Mouse (Mus musculus) MEL (cell line): ENCODE data around the gene Fstl3. TPM values are rescaled to one million over a fixed set of nuclear protein-coding genes. Genes with fewer than 3 reads are reported as not detected.

Source experiments
- DNase-seq: peaks from one replicate; pipeline ENCODE4 v3.0.0; 2011; ENCODE audit warnings: low read depth, low spot score
- H3K27ac ChIP-seq: 2 replicates; pipeline ENCODE4 v1.5.1; 2012; ENCODE audit warnings: low read depth, mild to moderate bottlenecking, control low read depth, low read length, moderate library complexity; ENCODE audit not compliant: control insufficient read depth
- H3K27me3 ChIP-seq, 2 experiments: fragments of 150-350 bp in 1 of 2; sonication (generic) in 1 of 2; 2 replicates each; pipeline ENCODE4 v1.6.1; 2012; ENCODE audit warnings: low read length in 2 of 2, mild to moderate bottlenecking in 2 of 2, improper control_type of control experiment in 1 of 2, moderate library complexity in 1 of 2; ENCODE audit not compliant: insufficient read depth in 2 of 2, control insufficient read depth in 1 of 2
- H3K36me3 ChIP-seq, 2 experiments: 2 replicates each; pipeline ENCODE4 v1.6.1; 2012 to 2014; ENCODE audit warnings: low read length in 2 of 2, improper control_type of control experiment in 1 of 2, inconsistent platforms in 1 of 2, mild to moderate bottlenecking in 1 of 2; ENCODE audit not compliant: insufficient read depth in 2 of 2, control insufficient read depth in 1 of 2
- H3K4me1 ChIP-seq, 2 experiments: fragments of 150-350 bp in 1 of 2; sonication (generic) in 1 of 2; 2 replicates each; pipeline ENCODE4 v1.6.1; 2012; ENCODE audit warnings: low read length in 2 of 2, improper control_type of control experiment in 1 of 2, mild to moderate bottlenecking in 1 of 2; ENCODE audit not compliant: insufficient read depth in 2 of 2, control insufficient read depth in 1 of 2
- H3K4me3 ChIP-seq, 2 experiments: fragments of 150-350 bp in 1 of 2; sonication (generic) in 1 of 2; 2 replicates each; pipeline ENCODE4 v1.5.1; 2012; ENCODE audit warnings: low read depth in 2 of 2, low read length in 2 of 2, mild to moderate bottlenecking in 2 of 2, moderate library complexity in 2 of 2, control low read depth in 1 of 2, improper control_type of control experiment in 1 of 2; ENCODE audit not compliant: control insufficient read depth in 1 of 2, insufficient read depth in 1 of 2
- H3K79me2 ChIP-seq: 2 replicates; pipeline ENCODE4 v1.6.1; 2012; ENCODE audit warnings: mild to moderate bottlenecking, low read length, moderate library complexity; ENCODE audit not compliant: control insufficient read depth, poor library complexity, insufficient read depth
- H3K9ac ChIP-seq: 2 replicates; pipeline ENCODE4 v1.6.1; 2012; ENCODE audit warnings: low read depth, mild to moderate bottlenecking, control low read depth, low read length, moderate library complexity; ENCODE audit not compliant: control insufficient read depth, poor library complexity, severe bottlenecking
- H3K9me3 ChIP-seq: fragments of 150-350 bp; sonication (generic); replicated peaks from 2 replicates; pipeline ENCODE4 v1.6.1; 2012; ENCODE audit warnings: mild to moderate bottlenecking, low read length, improper control_type of control experiment, moderate library complexity; ENCODE audit not compliant: insufficient read depth
- BHLHE40 ChIP-seq: IDR thresholded peaks from 2 replicates; pipeline ENCODE4 v1.6.1; 2012; ENCODE audit warnings: low read depth, mild to moderate bottlenecking, inconsistent platforms, low read length, improper control_type of control experiment, borderline replicate concordance
- CHD1 ChIP-seq: IDR thresholded peaks from 2 replicates; pipeline ENCODE4 v1.6.1; 2012; ENCODE audit warnings: low read depth, mild to moderate bottlenecking, inconsistent platforms, low read length, improper control_type of control experiment
- CTCF ChIP-seq, 3 experiments: IDR thresholded peaks in 2 of 3; conservative IDR thresholded peaks in 1 of 3; 2 replicates each; pipeline ENCODE4 v1.5.1; 2011 to 2012; ENCODE audit warnings: low read length in 3 of 3, low read depth in 2 of 3, mild to moderate bottlenecking in 2 of 3, improper control_type of control experiment in 1 of 3, inconsistent platforms in 1 of 3, mixed read lengths in 1 of 3, moderate library complexity in 1 of 3; ENCODE audit not compliant: control insufficient read depth in 1 of 3, insufficient read depth in 1 of 3, poor library complexity in 1 of 3, severe bottlenecking in 1 of 3
- ETS1 ChIP-seq: IDR thresholded peaks from 2 replicates; pipeline ENCODE4 v1.6.1; 2012; ENCODE audit warnings: low read depth, mild to moderate bottlenecking, inconsistent platforms, low read length, improper control_type of control experiment, moderate library complexity
- GATA1 ChIP-seq: IDR thresholded peaks from 2 replicates; pipeline ENCODE4 v1.6.1; 2011; ENCODE audit warnings: low read depth, low read length, improper control_type of control experiment
- HCFC1 ChIP-seq: IDR thresholded peaks from 2 replicates; pipeline ENCODE4 v1.6.1; 2012; ENCODE audit warnings: low read depth, mild to moderate bottlenecking, inconsistent platforms, low read length, improper control_type of control experiment, moderate library complexity
- KAT2A ChIP-seq: conservative IDR thresholded peaks from 2 replicates; pipeline ENCODE4 v1.6.1; 2012; ENCODE audit warnings: low read depth, low read length, improper control_type of control experiment, inconsistent platforms
- MAFK ChIP-seq: IDR thresholded peaks from 2 replicates; pipeline ENCODE4 v1.6.1; 2011; ENCODE audit warnings: low read depth, mild to moderate bottlenecking, low read length, improper control_type of control experiment, borderline replicate concordance
- MAX ChIP-seq: IDR thresholded peaks from 2 replicates; pipeline ENCODE4 v1.6.1; 2011; ENCODE audit warnings: low read length, improper control_type of control experiment
- MAZ ChIP-seq: IDR thresholded peaks from 2 replicates; pipeline ENCODE4 v1.6.1; 2012; ENCODE audit warnings: low read depth, mild to moderate bottlenecking, inconsistent platforms, low read length, improper control_type of control experiment
- MXI1 ChIP-seq: IDR thresholded peaks from 2 replicates; pipeline ENCODE4 v1.6.1; 2011; ENCODE audit warnings: mild to moderate bottlenecking, low read depth, low read length, improper control_type of control experiment
- MYB ChIP-seq: IDR thresholded peaks from 2 replicates; pipeline ENCODE4 v1.6.1; 2011; ENCODE audit warnings: mild to moderate bottlenecking, low read depth, low read length, improper control_type of control experiment
- MYC ChIP-seq: IDR thresholded peaks from 2 replicates; pipeline ENCODE4 v1.6.1; 2011; ENCODE audit warnings: low read depth, mild to moderate bottlenecking, low read length, improper control_type of control experiment, moderate library complexity
- NELFE ChIP-seq: IDR thresholded peaks from 2 replicates; pipeline ENCODE4 v1.6.1; 2011; ENCODE audit warnings: low read depth, low read length, improper control_type of control experiment
- NRF1 ChIP-seq: IDR thresholded peaks from 2 replicates; pipeline ENCODE4 v1.6.1; 2014; ENCODE audit warnings: low read depth, mild to moderate bottlenecking, inconsistent platforms, low read length, improper control_type of control experiment, moderate library complexity; ENCODE audit not compliant: poor library complexity, insufficient read depth, severe bottlenecking
- POLR2A ChIP-seq, 2 experiments: IDR thresholded peaks; 2 replicates each; pipeline ENCODE4 v1.6.1; 2011 to 2012; ENCODE audit warnings: low read length in 2 of 2, mild to moderate bottlenecking in 2 of 2, control low read depth in 1 of 2, improper control_type of control experiment in 1 of 2, low read depth in 1 of 2, moderate library complexity in 1 of 2; ENCODE audit not compliant: control insufficient read depth in 1 of 2, insufficient read depth in 1 of 2, poor library complexity in 1 of 2
- POLR2AphosphoS2 ChIP-seq: IDR thresholded peaks from 2 replicates; pipeline ENCODE4 v1.6.1; 2011; ENCODE audit warnings: low read length, improper control_type of control experiment
- RAD21 ChIP-seq: IDR thresholded peaks from 2 replicates; pipeline ENCODE4 v1.6.1; 2011; ENCODE audit warnings: mild to moderate bottlenecking, low read depth, low read length, improper control_type of control experiment
- SIN3A ChIP-seq: IDR thresholded peaks from 2 replicates; pipeline ENCODE4 v1.6.1; 2012; ENCODE audit warnings: low read length, improper control_type of control experiment, inconsistent platforms
- SMC3 ChIP-seq: IDR thresholded peaks from 2 replicates; pipeline ENCODE4 v1.6.1; 2011; ENCODE audit warnings: low read depth, low read length, improper control_type of control experiment
- TAL1 ChIP-seq: IDR thresholded peaks from 2 replicates; pipeline ENCODE4 v1.6.1; 2012; ENCODE audit warnings: mild to moderate bottlenecking, inconsistent platforms, low read length, moderate library complexity, mixed read lengths
- TBP ChIP-seq: IDR thresholded peaks from 2 replicates; pipeline ENCODE4 v1.8.0; 2011; ENCODE audit warnings: low read depth, low read length, improper control_type of control experiment
- USF2 ChIP-seq, 2 experiments: IDR thresholded peaks; 2 replicates each; pipeline ENCODE4 v1.6.1; 2011 to 2012; ENCODE audit warnings: improper control_type of control experiment in 2 of 2, low read length in 2 of 2, borderline replicate concordance in 1 of 2, inconsistent platforms in 1 of 2, low read depth in 1 of 2, mild to moderate bottlenecking in 1 of 2; ENCODE audit not compliant: insufficient read depth in 1 of 2
- ZMIZ1 ChIP-seq: IDR thresholded peaks from 2 replicates; pipeline ENCODE4 v1.6.1; 2012; ENCODE audit warnings: low read depth, mild to moderate bottlenecking, inconsistent platforms, low read length, improper control_type of control experiment, moderate library complexity
- ZNF384 ChIP-seq: IDR thresholded peaks from 2 replicates; pipeline ENCODE4 v1.6.1; 2012; ENCODE audit warnings: low read depth, mild to moderate bottlenecking, inconsistent platforms, low read length, improper control_type of control experiment
- polyA plus RNA-seq, 2 experiments: library from polyadenylated mRNA; stranded (reverse) in 1 of 2; unstranded in 1 of 2; fragments of >175 nt in 1 of 2; fragments of >200 nt in 1 of 2; gene quantifications; 2 replicates each; pipeline versions ENCODE4 v1.2.1 to v1.2.4; 2012; ENCODE audit warnings: low replicate concordance in 2 of 2, low read depth in 1 of 2; ENCODE audit not compliant: insufficient read length in 2 of 2, insufficient read depth in 1 of 2, missing spikeins in 1 of 2
- total RNA-seq: library from RNA; depleted of rRNA; stranded (reverse); fragments of 300-350 nt; gene quantifications from 2 replicates; pipeline ENCODE4 v1.2.3, GENCODE M21; 2012

Gene Fstl3
- total and polyA plus RNA-seq, 3 experiments: 4.3 to 7.1 TPM; not detected in 1

DNA sequence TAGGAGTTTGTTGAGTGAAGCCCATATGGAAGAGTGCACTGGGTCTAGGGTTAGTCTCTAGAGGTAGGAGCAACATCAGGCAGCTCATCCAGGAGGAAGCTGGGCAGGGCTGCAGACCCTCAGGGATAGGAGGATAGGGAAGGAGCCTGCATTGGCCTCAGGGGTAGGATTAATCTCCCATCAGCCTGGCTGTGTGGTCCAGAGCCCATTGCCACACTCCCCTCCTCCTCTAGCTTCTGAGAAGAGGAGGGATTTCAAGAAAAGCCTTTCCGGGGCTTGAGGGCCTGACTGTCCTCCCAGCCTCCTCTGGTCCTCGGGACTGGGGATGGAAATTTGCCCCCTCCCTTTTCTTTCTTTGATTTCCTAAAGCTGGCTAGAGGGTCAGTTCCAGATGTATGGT, 2.1 kb downstream of the Fstl3 start:
- no peak overlapping the region for H3K27ac ChIP-seq
- H3K79me2 ChIP-seq: no peaks in the 10 kb centered on the region
- H3K27me3 ChIP-seq: no peaks in the 10 kb centered on the region
- no peak overlapping the region for H3K4me3 ChIP-seq
- no peak for TF ChIP-seq ZNF384
- no peak for TF ChIP-seq MAX
- TF ChIP-seq MYB: no peak
- TF ChIP-seq MAFK: no peak
- no peak for TF ChIP-seq CHD1
- no peaks in the 10 kb centered on the region for H3K36me3 ChIP-seq
- H3K4me1 ChIP-seq: peaks cover 0 to 8% of the 10 kb centered on the region in 2 experiments; a peak in 1 of 4 replicates
- no peaks in the 10 kb centered on the region for H3K9me3 ChIP-seq
- DNase-seq: no peak
- no peak overlapping the region for H3K9ac ChIP-seq

DNA sequence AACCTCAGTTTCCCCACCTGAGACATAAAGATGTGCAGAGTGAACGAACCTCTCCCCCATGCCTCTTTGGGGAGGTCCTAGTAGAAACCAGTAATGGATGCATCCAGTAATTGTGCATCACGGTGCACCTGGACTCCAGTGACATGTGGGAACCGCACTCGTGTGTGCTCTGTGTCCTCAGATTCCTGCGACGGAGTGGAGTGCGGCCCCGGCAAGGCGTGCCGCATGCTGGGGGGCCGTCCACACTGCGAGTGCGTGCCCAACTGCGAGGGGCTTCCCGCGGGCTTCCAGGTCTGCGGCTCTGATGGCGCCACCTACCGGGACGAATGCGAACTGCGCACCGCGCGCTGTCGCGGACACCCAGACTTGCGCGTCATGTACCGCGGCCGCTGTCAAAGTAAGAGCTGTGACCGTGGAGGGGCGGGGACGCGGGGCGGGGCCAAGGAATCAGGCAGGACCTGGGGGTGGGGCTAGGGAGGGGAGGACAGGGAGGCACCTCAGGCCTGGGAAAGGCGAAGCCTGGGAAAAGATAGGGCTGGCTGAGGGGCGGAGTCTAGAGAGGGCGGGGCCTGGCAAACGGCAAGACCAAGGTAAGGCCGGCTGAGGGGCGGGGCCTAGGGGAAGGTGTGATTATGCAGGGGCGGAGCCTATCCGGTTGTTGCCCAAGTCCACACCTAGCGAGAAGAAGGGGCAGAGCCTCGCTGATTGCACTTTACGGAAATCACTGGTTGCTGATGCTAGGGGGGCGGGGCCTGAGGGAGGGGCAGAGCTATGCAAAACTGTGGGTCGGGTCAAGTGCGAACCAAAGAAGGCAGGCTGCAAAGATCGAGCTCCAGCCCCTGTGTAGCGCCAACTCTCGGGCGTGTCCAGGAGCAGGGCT, 3.0 kb downstream of the Fstl3 start:
- peak; percentile 99 for DNase-seq
- no peak for TF ChIP-seq POLR2AphosphoS2
- TF ChIP-seq HCFC1: peak; percentile 53; the same call in 1 of the 2 replicates
- TF ChIP-seq CHD1: no peak
- no peak for TF ChIP-seq TAL1
- no peak for TF ChIP-seq TBP
- peak; percentile 58 for TF ChIP-seq NRF1
- 0 out of 2 replicates have a peak, but pooled peaks have one; percentile 10 for TF ChIP-seq MYC
- TF ChIP-seq MAX: peak; percentile 59; the same call in 1 of the 2 replicates
- TF ChIP-seq SIN3A: peak; percentile 56
- no peak for TF ChIP-seq BHLHE40
- TF ChIP-seq NELFE: no peak
- TF ChIP-seq MAFK: no peak
- peak; percentile 69 to 94 (median 76) for TF ChIP-seq CTCF (IDR thresholded peaks at IDR 0.05 in 2 of 3, conservative IDR thresholded peaks at IDR 0.05 in 1 of 3; ENCODE audit: control insufficient read depth in 1 of 3, insufficient read depth in 1 of 3, low read depth in 2 of 3, low read length in 3 of 3, poor library complexity in 1 of 3, severe bottlenecking in 1 of 3)
- no peak for TF ChIP-seq USF2 (IDR thresholded peaks at IDR 0.05; ENCODE audit: borderline replicate concordance in 1 of 2, insufficient read depth in 1 of 2, low read depth in 1 of 2, low read length in 2 of 2)
- TF ChIP-seq KAT2A: no peak
- TF ChIP-seq ETS1: peak; percentile 14; the same call in 1 of the 2 replicates
- peak; percentile 44 for TF ChIP-seq SMC3
- peak; percentile 9 for TF ChIP-seq RAD21
- TF ChIP-seq ZMIZ1: no peak
- TF ChIP-seq MAZ: peak; percentile 79
- no peak for TF ChIP-seq GATA1
- no peak for TF ChIP-seq POLR2A (IDR thresholded peaks at IDR 0.05; ENCODE audit: control insufficient read depth in 1 of 2, insufficient read depth in 1 of 2, low read depth in 1 of 2, low read length in 2 of 2, poor library complexity in 1 of 2)
- TF ChIP-seq MXI1: peak; percentile 51
- peak overlapping the region; percentile 53 to 71; a peak in 3 of 4 replicates for H3K4me3 ChIP-seq

More for the DNA sequence above, 3.0 kb downstream of the Fstl3 start:
- Histone ChIP-seq H3K27ac (no peak overlapping the region), H3K9ac (no peak overlapping the region), H3K36me3 (no peaks in the 10 kb centered on the region), H3K9me3 (no peaks in the 10 kb centered on the region), H3K4me1 (peaks cover 0 to 8% of the 10 kb centered on the region in 2 experiments; a peak in 1 of 4 replicates), H3K27me3 (no peaks in the 10 kb centered on the region), H3K79me2 (no peaks in the 10 kb centered on the region)
